Mouse (Mus musculus): ENCODE results near the gene Slc7a14.
A peak's percentile ranks its signal among the peaks of the same experiment; 100 is the strongest.

Gene Slc7a14

DNA sequence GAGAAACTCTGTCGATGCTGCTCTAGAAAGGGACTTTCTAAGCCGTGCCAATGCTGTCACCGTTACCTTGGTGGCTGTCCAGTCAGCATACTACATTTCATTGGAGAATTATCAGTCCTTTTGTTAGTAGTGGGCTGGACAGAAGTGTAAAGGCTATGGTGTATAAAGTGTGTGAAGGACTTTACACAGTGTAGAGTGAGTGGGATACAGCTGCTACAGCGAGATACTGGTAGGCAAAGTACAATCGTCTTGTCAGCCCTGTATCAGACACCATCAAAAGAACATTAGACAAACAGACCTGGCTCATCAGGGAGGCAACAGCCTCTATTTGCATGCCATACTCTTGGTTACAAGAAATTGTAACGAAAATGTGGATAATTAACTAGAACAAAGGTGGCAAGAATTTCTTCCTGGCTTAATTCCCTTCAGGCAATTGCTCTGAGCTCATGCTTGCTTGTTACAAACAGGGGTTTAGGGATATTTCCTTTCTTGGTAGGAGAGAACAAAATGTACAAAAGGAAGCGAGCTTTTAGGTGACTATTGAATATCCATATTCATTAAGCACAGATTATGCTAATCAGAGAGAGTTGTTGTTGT lies 48.7 kb downstream of the Slc7a14 start:
- no peak for DNase-seq (ENCODE audit: low spot score in 2 of 2)

DNA sequence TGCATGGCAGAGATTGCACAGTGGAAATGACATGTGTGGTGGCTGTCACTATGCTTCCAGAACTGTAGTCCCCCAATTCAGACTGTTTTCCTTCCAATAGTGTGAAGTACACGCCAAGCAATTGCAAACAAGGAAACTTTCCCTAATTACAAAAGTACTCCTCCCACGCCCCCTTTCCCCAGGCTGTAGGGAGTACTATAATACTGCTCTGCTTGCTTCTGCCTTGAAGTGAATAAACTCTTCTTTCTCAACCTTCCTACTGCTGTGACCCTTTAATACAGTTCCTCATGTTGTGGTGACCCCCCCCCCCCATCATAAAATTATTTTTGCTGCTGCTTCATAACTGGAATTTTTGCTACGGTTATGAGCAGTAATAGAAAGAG lies 49.2 kb downstream of the Slc7a14 start:
- no peak for DNase-seq (ENCODE audit: low spot score in 2 of 2)

DNA sequence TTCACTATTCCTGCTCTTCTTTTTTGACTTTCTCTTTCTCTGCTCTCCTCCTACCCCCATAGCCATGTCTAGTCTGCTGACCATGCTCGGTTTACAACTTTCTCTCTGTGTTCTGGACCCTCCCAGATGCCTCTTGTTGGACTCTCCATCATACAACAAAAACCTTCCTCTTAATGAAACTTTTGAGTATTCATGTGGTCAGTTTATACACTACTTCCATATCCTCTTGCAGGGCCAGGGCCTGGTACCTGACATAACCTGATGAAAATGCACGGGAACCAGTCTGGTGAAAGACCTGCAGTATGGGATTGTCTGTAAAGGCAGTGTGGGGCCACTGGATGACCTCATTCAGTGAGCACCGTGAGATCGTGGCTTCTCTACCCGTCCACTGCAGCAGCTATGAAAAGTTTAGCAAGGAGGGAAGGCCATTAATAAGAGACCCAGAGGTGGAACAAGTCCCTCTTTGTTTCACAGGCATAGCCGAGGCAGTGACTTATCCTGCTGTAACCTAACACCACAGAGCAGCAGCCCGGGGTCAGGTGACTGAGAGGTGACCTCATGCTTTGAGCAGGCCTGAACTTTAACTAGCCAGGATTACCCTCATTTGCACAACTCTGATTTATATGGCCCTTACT lies 49.7 kb downstream of the Slc7a14 start:
- peak; percentile 7 to 30 for DNase-seq (ENCODE audit: low spot score in 2 of 2)

DNA sequence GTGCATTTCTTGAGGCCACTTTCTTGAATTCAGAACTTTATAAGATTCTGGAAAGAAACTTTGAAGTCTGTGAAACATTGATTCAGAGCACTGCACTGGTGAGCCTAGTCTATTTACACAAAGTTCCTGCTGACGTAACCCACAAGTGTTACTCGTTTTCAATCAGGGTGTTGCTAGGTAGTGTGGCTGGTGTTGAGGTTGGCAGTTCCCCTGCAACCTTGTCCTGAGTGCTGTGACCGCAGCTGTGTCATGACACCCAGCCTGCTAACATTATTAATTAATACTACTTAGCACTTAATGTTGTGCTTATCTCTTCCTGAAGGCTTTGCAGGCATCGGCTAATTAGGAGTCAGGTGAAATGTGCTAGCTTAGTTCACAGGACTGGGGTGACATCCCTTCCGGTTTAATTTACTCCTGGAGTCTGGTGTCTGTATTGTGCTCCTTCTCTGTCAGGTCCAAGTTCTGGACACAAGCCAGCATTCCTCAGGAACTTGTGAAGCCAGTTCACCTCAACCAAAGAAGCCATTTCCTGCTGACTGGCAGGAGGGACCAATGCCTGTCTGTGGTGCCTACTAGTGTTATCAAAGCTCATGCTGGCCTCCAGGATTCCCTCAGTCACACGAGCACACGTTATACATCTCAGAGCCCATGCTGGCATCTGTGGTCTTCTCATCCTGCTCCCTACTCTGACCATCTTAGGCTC lies 50.5 kb downstream of the Slc7a14 start:
- peak; percentile 8 to 11 for DNase-seq (ENCODE audit: low spot score in 2 of 2)

DNA sequence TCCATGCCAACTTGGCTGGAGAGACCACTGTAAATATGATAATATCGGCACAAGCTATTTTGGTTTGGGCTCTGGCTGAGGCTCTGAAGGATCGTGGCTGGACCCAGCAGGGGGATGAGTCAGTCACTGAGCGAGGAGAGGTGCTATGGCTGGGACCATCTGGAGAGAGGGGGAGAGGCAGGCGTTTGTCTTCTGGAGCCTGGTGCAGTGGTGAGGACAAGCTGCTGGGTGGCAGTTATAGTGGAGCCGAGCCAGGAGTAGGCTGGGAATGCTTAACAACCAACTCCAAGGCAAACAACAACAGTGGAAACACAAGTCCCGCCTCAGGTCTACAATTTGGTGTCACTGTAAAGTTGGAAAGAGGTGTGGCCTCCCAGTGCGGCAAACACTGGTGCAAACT lies 55.8 kb downstream of the Slc7a14 start:
- DNase-seq (ENCODE audit: low spot score in 2 of 2): no peak

DNA sequence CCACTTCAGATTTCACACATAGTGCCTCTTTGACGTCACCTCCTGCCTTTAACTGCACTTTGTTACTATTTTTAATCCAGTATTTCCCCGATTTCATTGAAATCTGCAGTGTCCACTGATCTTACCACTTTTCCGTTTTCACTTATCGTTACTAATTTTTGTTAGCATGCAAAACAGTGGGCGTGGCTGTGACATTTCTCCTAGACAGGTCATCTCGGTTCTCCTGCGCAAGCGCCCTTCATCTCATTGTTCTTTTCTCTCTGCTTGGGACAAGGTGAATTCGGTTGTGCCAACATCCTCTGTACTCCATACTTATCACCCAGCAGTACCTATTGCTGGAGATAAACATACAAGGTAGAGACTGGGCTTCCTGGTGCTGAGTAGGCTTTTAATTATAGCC lies 56.3 kb downstream of the Slc7a14 start:
- DNase-seq (ENCODE audit: low spot score in 2 of 2): no peak

DNA sequence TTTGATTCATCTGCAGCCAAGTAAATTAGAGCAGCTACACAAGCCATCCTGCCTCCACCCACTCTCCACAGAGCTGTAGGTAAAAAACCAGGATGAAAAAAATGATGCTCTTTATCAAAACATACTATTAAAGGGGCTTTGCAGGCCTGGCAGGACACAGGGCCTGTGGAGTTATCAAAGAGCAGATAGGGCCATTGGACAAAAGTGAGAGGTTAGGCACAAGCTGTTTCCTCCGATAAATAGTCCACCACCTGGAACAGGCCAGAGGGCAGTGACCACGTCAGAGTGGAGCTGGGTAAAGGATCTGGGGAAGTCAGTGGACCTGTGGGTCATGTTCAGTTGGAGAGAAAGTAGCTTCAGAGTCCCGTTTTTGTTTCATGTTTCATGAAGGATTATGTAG lies 57.6 kb downstream of the Slc7a14 start:
- no peak for DNase-seq (ENCODE audit: low spot score in 2 of 2)

DNA sequence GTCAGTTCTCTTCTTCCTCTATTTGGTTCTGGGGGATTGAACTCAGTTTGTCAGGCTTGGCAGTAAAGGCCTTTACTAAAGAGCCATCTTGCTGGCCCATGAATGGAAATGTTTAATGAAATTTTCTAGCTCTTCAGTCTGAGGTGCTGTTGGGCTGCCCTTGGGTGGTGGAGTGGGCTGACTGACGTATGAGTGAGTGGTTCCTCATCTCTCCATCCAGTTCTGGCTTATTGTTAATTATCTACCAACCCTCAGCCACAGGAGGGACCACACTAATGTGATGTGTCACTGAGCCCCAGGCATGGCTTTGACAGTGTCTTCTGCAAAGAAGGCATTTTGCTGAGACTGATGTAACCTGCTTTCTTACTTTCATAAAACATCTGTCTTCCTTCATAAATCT lies 66.7 kb downstream of the Slc7a14 start:
- no peak for DNase-seq (ENCODE audit: low spot score in 2 of 2)

DNA sequence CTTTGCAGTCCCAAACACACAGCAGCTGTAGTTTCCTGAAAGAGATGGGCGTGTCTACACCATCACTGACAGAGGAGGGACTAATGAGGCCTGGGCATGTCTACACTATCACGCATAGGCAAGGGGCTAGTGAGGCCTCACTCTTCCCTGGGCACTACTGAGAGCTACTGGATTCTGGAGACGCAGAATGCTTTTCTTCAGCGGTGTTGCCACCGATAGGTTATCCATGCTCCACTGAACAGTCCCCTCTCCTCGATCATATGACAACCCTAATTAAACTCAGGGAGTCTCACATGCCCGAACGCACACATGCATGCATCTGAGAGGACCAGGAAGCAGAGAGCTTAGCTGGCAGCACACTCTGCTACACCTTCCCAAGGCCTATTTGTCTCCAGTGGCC lies 69.3 kb downstream of the Slc7a14 start:
- no peak for DNase-seq (ENCODE audit: low spot score in 2 of 2)

DNA sequence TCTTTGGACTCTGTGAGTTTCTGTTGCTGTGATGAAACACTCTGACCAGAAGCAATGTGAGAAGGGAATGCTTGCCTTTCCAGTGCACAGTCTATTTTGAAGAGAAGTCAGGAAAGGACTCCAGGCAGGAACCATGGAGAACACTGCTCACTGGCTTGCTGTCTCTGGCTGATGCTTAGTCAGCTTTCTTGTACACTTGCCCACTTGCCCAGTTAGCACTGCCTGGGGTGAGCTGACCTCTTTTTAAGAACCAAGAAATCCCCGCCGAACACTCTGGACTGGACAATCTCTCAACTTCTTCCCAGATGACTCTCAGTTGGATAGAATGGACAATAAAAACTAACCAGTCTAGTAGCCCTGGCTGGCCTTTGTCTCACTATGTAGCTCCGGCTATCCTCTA lies 70.5 kb downstream of the Slc7a14 start:
- DNase-seq (ENCODE audit: low spot score in 2 of 2): no peak

DNA sequence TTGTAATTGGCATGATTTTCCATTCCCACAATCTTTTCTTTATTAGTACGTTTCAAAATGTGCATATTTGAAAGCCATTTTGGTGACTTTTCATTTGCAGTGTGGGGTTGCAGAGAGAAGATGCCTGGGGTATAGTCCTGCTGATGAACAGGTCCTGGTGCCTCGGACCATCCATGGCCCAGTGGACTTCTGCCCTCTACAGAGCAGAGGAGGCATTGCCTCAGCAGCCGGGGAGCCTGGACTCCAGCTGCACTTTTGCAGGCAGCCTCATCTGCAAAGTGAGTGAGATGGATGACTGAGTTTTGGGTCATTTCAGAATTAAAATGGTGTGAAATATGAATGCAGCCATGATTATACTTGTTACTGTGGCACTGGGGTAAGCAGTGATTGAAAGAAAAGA lies 72.2 kb downstream of the Slc7a14 start:
- DNase-seq (ENCODE audit: low spot score in 2 of 2): no peak

DNA sequence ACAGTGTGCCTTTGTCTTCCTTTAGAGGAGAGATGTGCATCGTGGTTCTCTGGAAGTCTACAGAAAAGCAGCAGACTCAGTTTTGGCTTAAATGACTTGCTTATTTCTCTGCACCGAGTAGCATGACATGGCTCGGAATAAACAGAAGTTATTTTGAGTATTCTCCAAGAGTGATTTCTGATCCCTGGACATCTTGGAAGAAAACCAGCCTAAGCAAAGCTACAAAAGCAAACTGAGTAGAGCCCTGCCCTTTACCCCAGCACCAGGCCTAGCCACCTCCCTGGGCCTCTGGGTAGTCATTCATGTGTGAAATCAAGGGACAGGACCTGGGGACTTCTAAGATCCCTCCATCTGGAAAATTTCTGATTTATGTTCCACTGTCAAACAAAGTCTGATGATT lies 74.0 kb downstream of the Slc7a14 start:
- DNase-seq (ENCODE audit: low spot score in 2 of 2): no peak

DNA sequence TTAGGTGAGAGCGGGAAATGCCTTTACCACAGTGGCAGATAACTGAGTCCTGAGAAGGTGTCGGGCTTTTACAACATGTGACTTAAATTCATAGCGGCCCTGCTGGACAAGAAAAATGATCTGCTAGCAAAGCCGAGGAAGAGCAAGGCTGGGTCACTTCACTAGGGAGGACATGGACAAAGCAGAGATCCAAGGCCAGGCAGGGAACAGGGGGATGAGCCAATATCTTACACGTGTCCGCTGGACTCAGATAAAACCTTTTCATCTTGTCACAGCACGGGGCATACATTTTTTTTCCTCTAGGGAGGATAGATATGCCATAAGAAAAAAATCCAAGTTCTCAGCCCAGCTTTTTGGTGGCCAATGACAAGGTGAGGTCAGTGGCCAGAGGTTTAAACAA lies 75.8 kb downstream of the Slc7a14 start:
- DNase-seq (ENCODE audit: low spot score in 2 of 2): no peak

DNA sequence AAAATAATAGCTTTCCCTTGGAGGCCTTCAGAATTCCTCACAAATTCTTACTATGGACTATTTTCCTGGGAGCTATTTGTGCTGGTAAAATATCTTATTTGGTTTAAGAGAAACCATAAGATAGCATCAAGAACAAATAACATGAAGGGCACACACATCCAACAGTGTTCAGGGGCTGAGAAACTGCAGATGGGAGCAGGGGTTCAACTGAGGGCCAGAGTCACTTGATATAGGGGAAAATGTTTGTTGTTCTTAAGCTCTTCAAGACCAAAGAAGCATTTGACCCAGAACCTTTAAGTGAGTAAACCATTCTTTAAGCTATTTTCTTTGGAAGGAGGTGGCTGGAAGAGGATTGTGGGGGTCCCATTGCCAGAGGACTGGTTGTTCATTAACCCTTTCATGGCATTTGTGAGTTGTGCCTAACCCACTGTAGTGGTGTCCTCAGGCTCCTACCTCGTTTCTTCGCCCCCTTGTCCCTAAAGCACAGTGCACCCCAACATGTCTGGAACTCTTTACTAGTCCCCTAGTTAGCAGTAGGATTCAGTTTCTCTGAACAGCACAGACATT lies 76.3 kb downstream of the Slc7a14 start:
- DNase-seq (ENCODE audit: low spot score in 2 of 2): no peak

DNA sequence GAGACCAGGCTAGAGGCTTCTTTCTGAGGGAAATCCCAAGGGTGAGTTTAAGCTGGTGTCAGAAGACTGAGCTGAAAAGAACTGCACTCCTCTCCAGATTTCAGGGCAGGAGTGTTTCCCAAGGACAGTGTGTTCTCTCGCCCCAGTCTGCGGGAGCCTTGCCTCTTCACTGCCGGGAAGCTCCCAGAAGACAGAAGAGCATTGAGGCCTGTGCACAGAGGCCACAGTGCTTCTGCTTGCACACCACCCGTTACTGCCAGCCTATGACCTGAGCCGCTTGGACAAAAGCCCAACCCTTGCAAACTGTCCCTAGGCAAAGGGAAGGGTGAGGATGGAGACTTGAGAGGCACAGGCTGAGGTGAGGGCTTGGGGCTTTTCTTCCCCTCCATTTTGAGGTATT lies 80.9 kb downstream of the Slc7a14 start:
- no peak for DNase-seq (ENCODE audit: low spot score in 2 of 2)

DNA sequence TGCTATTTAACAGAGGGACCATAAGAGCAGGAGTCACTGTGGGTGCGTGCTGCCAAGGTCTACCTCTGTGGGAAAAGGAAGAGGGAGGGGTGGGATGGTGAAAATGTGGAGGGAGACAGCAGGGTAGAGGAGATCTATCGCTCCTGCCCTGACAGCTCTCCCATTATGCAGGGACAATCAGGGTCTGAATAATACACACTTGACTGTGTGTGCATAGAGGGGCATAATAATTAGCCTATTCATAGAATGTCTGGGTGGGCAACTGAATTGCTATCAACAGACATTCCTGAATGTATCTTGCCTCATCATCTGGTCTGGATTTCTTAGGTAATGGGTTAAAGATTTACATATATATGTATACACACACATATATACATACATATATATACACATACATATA lies 81.7 kb downstream of the Slc7a14 start:
- no peak for DNase-seq (ENCODE audit: low spot score in 2 of 2)

DNA sequence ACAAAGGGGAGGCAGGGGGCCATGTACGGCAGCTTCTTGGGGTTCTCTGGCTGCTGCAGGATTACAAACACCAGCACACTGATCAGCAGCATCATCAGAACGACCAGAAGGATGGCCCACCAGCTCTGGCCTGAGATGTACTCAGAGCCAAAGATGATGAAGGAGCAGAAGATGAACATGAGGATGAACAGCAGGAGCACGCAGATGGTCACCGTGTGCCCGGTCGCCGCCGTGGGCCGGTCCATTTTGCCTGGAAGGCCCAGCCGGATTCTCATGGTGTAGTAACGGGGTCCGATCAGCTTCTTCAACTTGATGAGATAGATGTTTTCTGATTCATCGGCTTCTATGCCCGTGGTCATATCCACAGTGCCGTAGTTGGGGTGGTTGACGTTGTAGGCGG lies 86.6 kb downstream of the Slc7a14 start:
- no peak for DNase-seq (ENCODE audit: low spot score in 2 of 2)

DNA sequence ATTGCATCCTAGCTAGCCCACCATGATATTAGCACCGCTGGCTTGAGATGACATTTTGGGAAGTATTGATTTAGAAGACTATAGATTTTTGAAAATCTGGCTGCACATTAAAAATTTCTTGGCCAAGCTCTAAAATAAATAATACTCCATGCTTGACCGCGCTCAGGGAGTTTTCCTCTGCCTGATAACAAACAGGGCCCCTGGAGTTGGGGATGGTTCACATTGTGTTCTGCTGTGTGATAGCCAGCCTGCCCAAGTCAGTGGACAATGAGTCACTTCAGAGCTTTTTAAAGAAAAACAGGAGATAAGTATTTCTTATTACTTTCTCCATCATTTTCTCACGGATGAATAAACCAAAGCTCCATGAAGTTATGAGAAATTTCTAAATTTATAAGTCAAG lies 90.1 kb downstream of the Slc7a14 start:
- no peak for DNase-seq (ENCODE audit: low spot score in 2 of 2)

DNA sequence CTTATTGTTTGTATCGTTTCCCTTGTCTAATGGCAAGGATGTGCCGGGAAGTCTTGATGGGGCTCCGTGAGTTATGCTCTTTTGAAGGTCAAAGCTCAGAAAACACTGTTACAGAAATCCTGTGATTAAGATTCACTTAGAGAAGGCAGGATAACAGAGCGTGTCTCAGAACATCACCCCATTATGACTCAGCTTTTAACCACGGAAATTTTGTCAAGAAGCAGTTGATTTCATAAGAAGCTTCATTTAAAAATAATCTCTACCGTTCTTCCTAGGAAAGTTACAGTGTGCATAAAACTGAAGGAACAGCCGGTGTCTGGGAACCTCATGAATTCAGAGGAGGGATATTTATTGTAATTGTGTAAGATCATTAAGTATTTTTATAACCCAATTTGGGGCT lies 90.7 kb downstream of the Slc7a14 start:
- DNase-seq (ENCODE audit: low spot score in 2 of 2): no peak

DNA sequence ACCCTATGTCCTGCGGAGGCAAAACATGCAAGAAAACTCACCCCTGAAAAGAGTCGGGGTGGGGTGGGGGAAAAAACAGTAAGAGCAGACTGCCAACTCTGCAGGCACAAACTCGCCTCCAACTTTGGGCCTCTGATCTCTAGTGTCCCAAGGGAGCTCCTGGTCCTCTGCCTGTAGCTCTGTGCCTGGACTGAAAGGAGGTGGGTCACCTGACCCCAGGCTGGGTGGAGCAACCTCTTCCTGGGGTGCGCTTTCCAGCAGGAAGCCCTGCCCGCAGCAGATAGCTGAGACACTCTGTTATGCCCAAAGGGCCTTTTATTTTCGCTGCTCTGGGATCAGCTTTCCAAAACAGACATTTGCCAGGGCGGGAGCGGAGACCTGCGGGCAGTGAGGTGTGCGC lies 92.7 kb downstream of the Slc7a14 start:
- no peak for DNase-seq (ENCODE audit: low spot score in 2 of 2)

DNA sequence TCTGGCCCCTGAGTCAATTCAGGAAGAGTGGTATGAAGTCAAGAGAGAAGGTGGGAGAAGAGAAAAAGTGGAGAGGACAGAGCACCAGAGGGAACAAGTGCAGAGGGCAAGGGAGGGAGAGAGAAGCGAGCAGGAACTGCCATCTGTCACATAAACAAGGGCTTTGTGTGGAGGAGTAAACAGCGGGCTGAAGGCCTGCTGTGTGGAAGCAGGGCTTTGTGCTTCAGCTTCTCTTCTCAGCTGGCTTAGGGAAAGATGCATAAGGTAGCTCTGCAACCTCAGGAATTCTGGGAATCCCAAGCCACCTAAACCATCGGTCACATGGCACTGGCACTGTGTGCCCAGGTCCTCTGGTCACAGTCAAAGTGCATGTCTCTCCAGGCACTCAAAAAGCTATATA lies 96.4 kb downstream of the Slc7a14 start:
- no peak for DNase-seq (ENCODE audit: low spot score in 2 of 2)

DNA sequence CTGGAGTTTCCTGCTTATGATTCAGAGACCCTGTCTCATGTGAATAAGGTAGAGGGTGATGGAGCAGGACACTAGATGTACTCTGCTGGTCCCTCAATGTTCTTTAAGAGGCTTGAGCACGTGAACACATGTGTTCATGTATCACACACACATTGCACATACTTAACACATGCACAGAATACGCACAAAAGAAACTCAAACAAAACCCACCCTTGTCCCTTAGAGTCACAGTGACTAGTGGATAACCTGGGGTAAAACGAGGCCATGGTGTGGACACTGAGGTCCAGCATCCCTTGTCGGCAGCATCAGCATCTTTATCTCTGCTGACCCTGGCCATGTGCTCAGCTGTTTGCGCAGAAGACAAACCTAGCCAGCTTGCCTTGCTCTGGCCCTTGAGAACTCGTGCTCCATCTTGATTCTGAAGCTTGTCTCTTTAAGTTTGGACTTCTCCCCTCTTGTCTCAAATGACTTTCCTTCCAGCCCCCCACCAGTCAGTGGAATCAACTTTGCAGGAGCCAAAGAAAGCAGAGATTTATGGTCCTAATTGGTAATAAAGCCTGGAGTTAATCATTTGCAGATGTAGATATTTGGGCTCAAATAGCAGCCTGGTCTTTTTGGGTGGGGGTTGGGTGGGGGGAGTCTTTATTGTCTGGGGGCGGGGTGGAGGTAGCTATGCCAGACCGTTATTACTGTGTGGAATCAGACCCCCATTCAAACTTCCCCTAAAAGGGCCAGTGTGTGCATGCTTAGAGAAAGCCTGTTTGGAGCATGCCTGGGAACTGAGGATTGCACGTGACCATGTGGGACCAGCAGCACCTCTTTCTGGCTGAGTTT lies 97.8 kb downstream of the Slc7a14 start:
- DNase-seq (ENCODE audit: low spot score in 2 of 2): no peak
